Mouse (Mus musculus): ENCODE data around the gene Coa7.

Coa7 gene

GRCm38 (mm10) chr4:108327730-108328484, at the start of gene Coa7:
Gene Coa7, plus strand, starts transcription at chr4:108328140.
- in situ Hi-C loops (cut with MboI, MseI) = loop anchor here (25.0 kb wide), 1 partner anchor 234 kb away; no protein-coding TSS in a partner anchor

- in situ Hi-C loops (cut with MboI, MseI) = no loop called here
Measured at GRCm38 (mm10) chr4:108300266-108300665, 27.7 kb upstream of the Coa7 start.

GRCm38 (mm10) chr4:108300670-108301373, 27.1 kb upstream of the Coa7 start, which contains the start of gene Zyg11b:
Gene Zyg11b, minus strand, starts transcription at chr4:108301096.
- in situ Hi-C loops (cut with MboI, MseI) = no loop called here

- in situ Hi-C loops (cut with MboI, MseI) = no loop called here
Measured at GRCm38 (mm10) chr4:108302296-108302890, 25.5 kb upstream of the Coa7 start.

GRCm38 (mm10) chr4:108310706-108311105, 17.2 kb upstream of the Coa7 start:
- in situ Hi-C loops (cut with MboI, MseI) = loop anchor here (5.0 kb wide), 1 partner anchor 48 kb away; no protein-coding TSS in a partner anchor

- in situ Hi-C loops (cut with MboI, MseI) = loop anchor here (5.0 kb wide), 1 partner anchor 52 kb away; no protein-coding TSS in a partner anchor
Measured at GRCm38 (mm10) chr4:108314041-108314440, 13.9 kb upstream of the Coa7 start.

GRCm38 (mm10) chr4:108317656-108318605, 10.0 kb upstream of the Coa7 start:
- in situ Hi-C loops (cut with MboI, MseI) = no loop called here

- in situ Hi-C loops (cut with MboI, MseI) = no loop called here
Measured at GRCm38 (mm10) chr4:108318649-108319615, 9.0 kb upstream of the Coa7 start.

GRCm38 (mm10) chr4:108319747-108320146, 8.2 kb upstream of the Coa7 start:
- in situ Hi-C loops (cut with MboI, MseI) = no loop called here

GRCm38 (mm10) chr4:108320627-108321380, 7.1 kb upstream of the Coa7 start:
- in situ Hi-C loops (cut with MboI, MseI) = no loop called here

GRCm38 (mm10) chr4:108323588-108323987, 4.4 kb upstream of the Coa7 start:
- in situ Hi-C loops (cut with MboI, MseI) = no loop called here

- in situ Hi-C loops (cut with MboI, MseI) = loop anchor here (25.0 kb wide), 1 partner anchor 235 kb away; no protein-coding TSS in a partner anchor
Measured at GRCm38 (mm10) chr4:108327071-108327579, 815 bp upstream of the Coa7 start.

- in situ Hi-C loops (cut with MboI, MseI) = loop anchor here (25.0 kb wide), 1 partner anchor 232 kb away; no protein-coding TSS in a partner anchor
Measured at GRCm38 (mm10) chr4:108329840-108330239, 1.9 kb downstream of the Coa7 start.

- in situ Hi-C loops (cut with MboI, MseI) = loop anchor here (25.0 kb wide), 1 partner anchor 230 kb away; no protein-coding TSS in a partner anchor
Measured at GRCm38 (mm10) chr4:108332041-108332440, 4.1 kb downstream of the Coa7 start.

- in situ Hi-C loops (cut with MboI, MseI) = loop anchor here (25.0 kb wide), 1 partner anchor 227 kb away; no protein-coding TSS in a partner anchor
Measured at GRCm38 (mm10) chr4:108335413-108335812, 7.5 kb downstream of the Coa7 start.

GRCm38 (mm10) chr4:108336765-108337164, 8.8 kb downstream of the Coa7 start:
- in situ Hi-C loops (cut with MboI, MseI) = loop anchor here (25.0 kb wide), 1 partner anchor 226 kb away; no protein-coding TSS in a partner anchor

- in situ Hi-C loops (cut with MboI, MseI) = loop anchor here (25.0 kb wide), 1 partner anchor 224 kb away; no protein-coding TSS in a partner anchor
Measured at GRCm38 (mm10) chr4:108337817-108338216, 9.9 kb downstream of the Coa7 start.

- in situ Hi-C loops (cut with MboI, MseI) = loop anchor here (25.0 kb wide), 1 partner anchor 224 kb away; no protein-coding TSS in a partner anchor
Measured at GRCm38 (mm10) chr4:108338321-108338733, 10.4 kb downstream of the Coa7 start.
